Mouse (Mus musculus): Measurements from ENCODE around the gene Esrrg.

- TF ChIP-seq POLR2A (IDR thresholded peaks at IDR 0.05; ENCODE audit: low read depth, low read length), result no peak
- no peak for TF ChIP-seq CHD2 (IDR thresholded peaks at IDR 0.05; ENCODE audit: low read length)
- TF ChIP-seq MAFK (IDR thresholded peaks at IDR 0.05; ENCODE audit: insufficient replicate concordance, low read length), result no peak
- TF ChIP-seq ZC3H11A (IDR thresholded peaks at IDR 0.05; ENCODE audit: low read depth, low read length), result no peak
- no peak for TF ChIP-seq CTCF (conservative IDR thresholded peaks at IDR 0.05 in 1 of 2, IDR thresholded peaks at IDR 0.05 in 1 of 2; ENCODE audit: low read depth in 2 of 2, low read length in 2 of 2)
- TF ChIP-seq HCFC1 (IDR thresholded peaks at IDR 0.05; ENCODE audit: low read depth, low read length), result no peak
- no peak for TF ChIP-seq NRF1 (IDR thresholded peaks at IDR 0.05; ENCODE audit: low read depth, low read length)
- no peak for TF ChIP-seq TCF12 (IDR thresholded peaks at IDR 0.05; ENCODE audit: low read depth, low read length)
- no peak for TF ChIP-seq ELF1 (IDR thresholded peaks at IDR 0.05; ENCODE audit: low read depth, low read length)
These were observed 265.2 kb downstream of the Esrrg start for GRCm38 (mm10) chr1:187873770-187874169.
